Mouse (Mus musculus) embryo, embryonic 11 days (tissue): ENCODE data around the gene Mef2c.
A peak's percentile ranks its signal among the peaks of the same experiment; 100 is the strongest.

Source experiments
- DNase-seq: peaks from one replicate; pipeline ENCODE4 v3.0.0-alpha.2; 2015

Mef2c gene

GRCm38 (mm10) chr13:83615875-83616274, 112.0 kb downstream of the Mef2c start:
- no peak for DNase-seq

GRCm38 (mm10) chr13:83624651-83625050, 120.8 kb downstream of the Mef2c start:
- no peak for DNase-seq

GRCm38 (mm10) chr13:83627429-83627828, 123.6 kb downstream of the Mef2c start:
- no peak for DNase-seq

DNA sequence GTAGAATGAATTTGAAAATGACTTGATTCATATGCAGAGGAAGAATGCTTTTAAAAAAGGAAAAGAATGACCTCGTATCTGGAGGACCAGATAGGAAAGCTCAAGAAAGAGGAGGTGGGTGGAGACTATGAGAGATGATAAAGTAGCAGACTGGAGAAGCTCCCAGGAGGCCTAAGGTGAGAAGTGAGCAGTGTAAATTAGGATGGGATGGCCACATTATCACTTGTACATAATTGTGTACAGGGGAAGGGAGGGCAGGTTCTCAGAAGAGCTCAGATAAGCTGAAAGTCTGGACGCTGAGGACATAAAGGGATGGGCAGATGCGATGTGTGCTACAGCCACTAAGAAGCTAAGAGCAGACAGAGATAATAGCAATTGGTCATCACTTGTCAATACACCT, 124.3 kb downstream of the Mef2c start:
- DNase-seq = no peak

GRCm38 (mm10) chr13:83633155-83633554, 129.3 kb downstream of the Mef2c start:
- no peak for DNase-seq

DNA sequence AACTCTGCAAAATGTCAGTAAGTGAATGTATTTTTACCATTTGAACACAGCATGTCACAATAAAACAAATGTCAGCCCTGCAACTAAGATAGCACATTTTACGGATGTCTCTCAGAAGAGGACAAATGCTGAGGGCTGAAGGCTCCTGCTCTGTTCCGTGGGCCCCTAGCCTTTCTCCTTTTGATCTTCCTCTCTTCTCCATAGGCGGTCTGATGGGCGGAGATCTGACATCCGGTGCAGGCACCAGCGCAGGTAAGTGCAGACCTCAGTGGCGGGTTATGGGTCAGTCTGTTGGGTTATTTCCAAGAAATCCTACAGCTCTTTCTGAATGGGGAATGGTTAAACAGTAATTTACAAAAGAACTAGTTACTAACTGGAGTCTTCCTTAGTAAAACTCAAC, 131.4 kb downstream of the Mef2c start:
- DNase-seq = no peak

DNA sequence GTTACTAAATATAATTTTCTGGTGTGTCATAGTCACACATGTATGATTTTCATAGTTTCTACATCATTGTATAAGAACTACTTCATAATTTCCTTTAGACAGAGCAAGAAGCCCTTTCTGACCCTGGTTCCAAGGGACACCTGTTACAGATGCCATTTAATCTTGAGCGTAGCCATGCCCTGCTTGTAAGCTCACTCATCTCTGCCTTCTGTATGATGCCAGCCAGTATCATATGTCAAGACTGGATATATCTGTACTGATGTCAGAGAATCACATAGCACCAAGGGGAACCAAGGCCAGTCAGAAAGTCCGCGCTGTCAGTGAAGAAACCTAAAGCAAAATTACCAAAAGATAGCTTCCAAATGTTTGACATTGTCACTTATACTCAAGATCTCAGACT, 133.8 kb downstream of the Mef2c start:
- DNase-seq = no peak

DNA sequence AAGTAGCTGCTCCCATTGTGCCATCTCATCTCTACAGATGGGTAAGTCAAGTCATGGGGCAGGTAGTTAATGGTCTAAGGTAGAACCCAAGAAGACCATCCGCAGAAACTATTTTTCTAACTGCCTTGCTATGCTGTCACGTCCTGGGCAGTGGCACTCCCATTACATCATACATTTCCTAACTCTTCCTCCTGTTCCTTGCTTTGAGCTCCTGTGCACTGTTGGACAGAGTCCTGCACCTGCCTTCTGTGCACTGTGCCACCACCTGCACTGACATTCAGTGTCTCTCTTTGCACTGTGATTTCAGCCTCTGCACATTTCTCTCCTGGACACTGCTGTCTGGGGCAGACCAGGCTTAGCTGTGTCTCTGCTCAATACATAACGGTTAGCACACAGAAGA, 134.9 kb downstream of the Mef2c start:
- DNase-seq = no peak

DNA sequence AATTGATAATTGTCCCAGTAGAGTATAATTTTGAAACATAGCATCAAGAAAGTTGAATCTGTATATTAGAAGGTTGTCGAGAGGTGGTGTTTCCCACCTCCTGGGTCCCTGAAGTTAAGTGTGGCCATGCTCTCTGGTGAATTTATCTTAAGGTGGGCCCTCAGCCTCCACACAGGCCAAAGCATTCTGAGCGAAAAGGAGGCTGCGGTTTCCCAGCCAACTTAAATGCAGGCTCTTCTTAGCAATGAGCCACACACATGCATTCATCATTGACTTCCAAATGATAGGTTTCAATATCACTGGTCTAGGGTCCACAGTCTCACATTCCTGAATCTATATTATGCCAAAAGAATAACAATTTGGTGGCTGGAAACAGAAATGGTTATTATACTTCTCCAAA, 145.2 kb downstream of the Mef2c start:
- DNase-seq = no peak

DNA sequence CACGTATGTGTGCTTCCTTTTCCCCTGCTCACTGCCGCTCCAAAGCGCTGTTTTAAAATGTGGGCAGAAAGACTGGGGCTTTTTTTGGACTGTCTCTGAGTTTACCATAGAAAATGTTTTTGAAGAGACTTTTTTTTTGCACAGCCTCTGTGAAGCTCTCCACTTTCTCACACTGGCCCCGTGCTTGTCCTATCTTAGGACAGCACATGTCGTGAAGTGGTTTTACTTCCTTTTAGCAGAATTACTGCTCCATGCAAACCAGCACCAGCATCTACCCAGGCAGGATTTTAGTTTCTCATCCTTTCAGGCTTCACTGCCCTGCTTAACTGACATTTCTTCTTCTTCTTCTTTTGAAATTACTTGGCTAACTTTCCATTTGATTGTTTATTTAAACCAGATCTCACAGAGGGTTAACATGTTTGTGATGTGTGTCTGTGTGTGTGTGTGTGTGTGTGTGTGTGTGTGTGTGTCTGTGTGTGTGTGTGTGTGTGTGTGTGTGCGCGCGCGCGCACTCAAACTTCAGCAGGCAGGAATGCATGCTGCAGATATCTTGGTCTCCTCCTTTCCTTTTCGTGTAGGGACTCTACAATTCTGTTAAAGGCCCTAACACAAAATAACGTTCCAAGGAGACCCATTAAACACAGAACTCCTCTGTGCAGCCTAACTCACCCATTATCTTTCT, 146.1 kb downstream of the Mef2c start:
- no peak for DNase-seq

DNA sequence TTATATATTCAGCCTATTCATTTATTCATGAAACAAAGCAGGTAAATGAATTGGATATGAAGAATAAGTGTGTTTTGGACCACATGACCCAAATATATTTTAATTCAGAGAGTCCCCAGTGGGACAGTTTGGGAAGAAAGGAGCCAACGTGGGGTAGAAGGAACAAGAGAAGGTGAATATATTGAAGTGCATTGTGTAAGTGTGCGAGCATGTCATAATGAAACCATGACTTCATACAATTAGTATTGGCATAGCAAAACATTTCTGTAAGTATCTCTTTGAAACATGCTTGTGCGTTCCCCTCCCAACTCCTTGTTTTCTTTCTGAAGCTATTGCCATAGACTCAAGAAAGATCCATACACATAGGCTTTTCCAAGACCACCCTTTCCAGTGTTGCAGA, 147.0 kb downstream of the Mef2c start:
- DNase-seq = no peak

GRCm38 (mm10) chr13:83651941-83652548, 148.2 kb downstream of the Mef2c start:
- DNase-seq = no peak

DNA sequence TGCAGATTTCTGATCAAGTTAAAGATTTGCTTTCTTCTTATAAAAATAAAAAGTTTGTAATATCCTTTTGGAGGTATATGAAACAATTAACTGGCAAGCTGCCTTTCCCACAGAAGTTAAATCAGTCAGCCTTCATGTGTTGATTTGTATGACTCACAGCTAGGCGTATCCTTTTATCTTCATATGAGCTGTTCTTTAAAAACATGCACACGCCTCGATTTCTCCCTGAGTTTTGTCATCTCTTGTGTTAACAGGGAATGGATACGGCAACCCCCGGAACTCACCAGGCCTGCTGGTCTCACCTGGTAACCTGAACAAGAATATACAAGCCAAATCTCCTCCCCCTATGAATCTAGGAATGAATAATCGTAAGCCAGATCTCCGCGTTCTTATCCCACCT, 148.7 kb downstream of the Mef2c start:
- DNase-seq = no peak

- peak; percentile 90 for DNase-seq
Observed at GRCm38 (mm10) chr13:83654889-83655769, 151.3 kb downstream of the Mef2c start.

DNA sequence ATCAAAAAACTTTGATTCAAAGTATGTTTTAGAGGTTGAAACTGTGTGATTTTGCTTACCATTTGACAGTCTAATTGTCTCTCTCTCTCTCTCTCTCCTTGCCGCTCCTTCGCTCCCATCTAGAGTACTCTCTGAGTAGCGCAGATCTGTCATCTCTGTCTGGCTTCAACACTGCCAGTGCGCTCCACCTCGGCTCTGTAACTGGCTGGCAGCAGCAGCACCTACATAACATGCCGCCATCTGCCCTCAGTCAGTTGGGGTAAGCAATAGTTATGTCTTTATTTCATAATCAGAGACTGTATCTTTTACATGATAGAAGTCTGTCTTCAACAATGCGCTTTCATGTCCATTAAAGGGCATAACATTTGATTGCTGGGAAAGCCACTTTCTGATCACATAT, 152.3 kb downstream of the Mef2c start:
- no peak for DNase-seq

- DNase-seq = peak; percentile 54
Observed at GRCm38 (mm10) chr13:83656773-83657172, 152.9 kb downstream of the Mef2c start.

- peak; percentile 53 for DNase-seq
Observed at GRCm38 (mm10) chr13:83660722-83661121, 156.9 kb downstream of the Mef2c start.

DNA sequence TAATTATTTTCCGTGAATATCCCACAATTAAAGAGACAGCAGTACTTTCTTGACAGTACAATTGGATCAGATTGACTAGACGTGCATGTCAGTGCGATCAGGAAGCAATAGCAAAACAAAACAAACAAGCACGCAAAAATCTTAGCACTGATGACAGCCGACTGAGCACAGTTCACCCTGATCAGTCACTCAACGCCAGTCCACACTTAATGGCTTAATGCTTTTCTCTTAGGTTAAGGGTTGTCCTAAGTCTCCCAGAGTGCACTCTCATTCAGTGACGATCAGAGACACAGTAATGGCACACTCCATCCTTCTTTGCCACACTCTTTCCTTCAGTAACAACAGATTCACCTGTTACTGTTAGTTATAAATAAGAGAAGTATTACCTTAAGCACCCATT, 157.3 kb downstream of the Mef2c start:
- no peak for DNase-seq

- peak; percentile 23 for DNase-seq
Observed at GRCm38 (mm10) chr13:83662089-83662551, 158.3 kb downstream of the Mef2c start.

GRCm38 (mm10) chr13:83666179-83666578, 162.3 kb downstream of the Mef2c start:
- DNase-seq = no peak

DNA sequence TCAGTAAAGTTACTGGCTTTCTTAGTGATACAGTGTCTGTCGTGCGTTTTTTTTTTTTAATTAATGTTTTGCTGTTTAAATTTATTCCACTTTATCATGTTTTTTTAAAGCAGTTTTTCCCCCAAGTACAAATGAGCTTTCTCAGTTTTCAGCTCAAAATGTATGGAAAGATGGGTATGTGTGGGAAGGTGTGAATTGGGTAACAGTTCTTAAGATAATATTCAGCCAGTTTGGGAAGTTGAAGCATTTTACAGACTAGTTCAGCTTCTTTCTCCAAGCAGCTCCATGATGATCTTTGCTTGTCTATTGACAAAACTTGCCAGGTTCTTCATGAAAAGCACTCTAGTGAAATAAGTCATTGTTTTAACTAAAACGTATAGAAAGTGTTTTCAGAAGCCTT, 163.2 kb downstream of the Mef2c start:
- no peak for DNase-seq

- no peak for DNase-seq
Observed at GRCm38 (mm10) chr13:83707611-83708010, 203.8 kb downstream of the Mef2c start.

DNA sequence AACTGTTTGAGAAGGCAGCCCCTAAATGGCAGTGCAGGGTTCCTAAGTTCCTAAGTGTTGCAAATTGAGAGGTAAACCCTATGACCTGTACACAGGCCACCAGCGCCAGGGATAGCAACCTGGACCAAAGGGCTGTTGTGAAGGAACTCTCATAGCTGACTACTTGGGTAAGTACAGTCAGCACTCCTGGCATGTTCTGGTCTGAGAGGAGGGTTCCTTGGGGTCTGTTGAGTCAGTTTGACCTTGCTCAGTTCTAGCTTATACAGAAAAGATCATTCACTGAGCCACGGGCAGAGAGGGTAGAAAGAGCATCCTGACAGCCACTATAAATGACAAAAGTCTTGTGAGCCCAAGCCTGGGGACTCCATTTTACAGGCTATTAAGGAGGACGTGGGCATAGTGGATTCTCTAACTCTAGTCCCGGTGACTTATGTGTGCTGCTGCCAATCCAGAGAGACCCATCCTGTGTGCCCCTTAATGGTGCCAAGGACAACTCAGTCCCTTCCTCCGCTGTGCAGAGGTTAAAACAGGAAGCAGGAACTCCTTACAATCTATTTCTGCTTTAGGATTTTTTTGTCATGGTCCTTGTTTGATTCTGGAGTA, 209.0 kb downstream of the Mef2c start:
- DNase-seq = peak; percentile 9
